Mouse (Mus musculus) embryonic facial prominence, embryonic 15.5 days (tissue): ENCODE data around the gene Magi1. TPM values are rescaled to one million over a fixed set of nuclear protein-coding genes. Genes with fewer than 3 reads are reported as not detected.

Experiments used
- ATAC-seq: fragments of 200-750 bp; cut with Nextera tagmentation; 2 replicates; pipeline ENCODE4 v1.8.0; 2017; ENCODE audit warnings: low read depth, moderate TSS enrichment; ENCODE audit not compliant: insufficient number of reproducible peaks, low FRiP score, low TSS enrichment
- H3K27ac ChIP-seq: fragments of 300-500 bp; sonication (generic); replicated peaks from 2 replicates; pipeline ENCODE4 v1.5.1; 2015; ENCODE audit warnings: mild to moderate bottlenecking, inconsistent platforms
- H3K27me3 ChIP-seq: fragments of 300-500 bp; sonication (generic); 2 replicates; pipeline ENCODE4 v1.6.1; 2015; ENCODE audit warnings: inconsistent platforms
- H3K36me3 ChIP-seq: fragments of 300-500 bp; sonication (generic); 2 replicates; pipeline ENCODE4 v1.6.1; 2015; ENCODE audit warnings: mild to moderate bottlenecking, inconsistent platforms
- H3K4me1 ChIP-seq: fragments of 300-500 bp; sonication (generic); 2 replicates; pipeline ENCODE4 v1.6.1; 2015; ENCODE audit warnings: inconsistent platforms
- H3K4me2 ChIP-seq: fragments of 300-500 bp; sonication (generic); replicated peaks from 2 replicates; pipeline ENCODE4 v1.6.1; 2015; ENCODE audit warnings: mild to moderate bottlenecking, inconsistent platforms
- H3K4me3 ChIP-seq: fragments of 300-500 bp; sonication (generic); replicated peaks from 2 replicates; pipeline ENCODE4 v1.5.1; 2015; ENCODE audit warnings: mild to moderate bottlenecking, inconsistent platforms
- H3K9ac ChIP-seq: fragments of 300-500 bp; sonication (generic); 2 replicates; pipeline ENCODE4 v1.6.1; 2015; ENCODE audit warnings: inconsistent platforms
- H3K9me3 ChIP-seq: fragments of 300-500 bp; sonication (generic); replicated peaks from 2 replicates; pipeline ENCODE4 v1.6.1; 2016; ENCODE audit warnings: inconsistent platforms
- WGBS: fragments of 180-500 bp; shearing (Covaris S2); methylation state at CpG from one replicate; pipeline ENCODE4 v1.1.7; 2015; 5-methylcytosine and 5-hydroxymethylcytosine counted together
- polyA plus RNA-seq: library from polyadenylated mRNA; unstranded; fragments of >200 nt; fragmentation: Nextera tagmentation; extraction: Ambion mirVana; gene quantifications from 2 replicates; pipeline ENCODE4 v1.2.1, GENCODE M21; 2015

The Magi1 gene
- polyA plus RNA-seq, 1 experiment from 2014 or later: 8.3 TPM

DNA sequence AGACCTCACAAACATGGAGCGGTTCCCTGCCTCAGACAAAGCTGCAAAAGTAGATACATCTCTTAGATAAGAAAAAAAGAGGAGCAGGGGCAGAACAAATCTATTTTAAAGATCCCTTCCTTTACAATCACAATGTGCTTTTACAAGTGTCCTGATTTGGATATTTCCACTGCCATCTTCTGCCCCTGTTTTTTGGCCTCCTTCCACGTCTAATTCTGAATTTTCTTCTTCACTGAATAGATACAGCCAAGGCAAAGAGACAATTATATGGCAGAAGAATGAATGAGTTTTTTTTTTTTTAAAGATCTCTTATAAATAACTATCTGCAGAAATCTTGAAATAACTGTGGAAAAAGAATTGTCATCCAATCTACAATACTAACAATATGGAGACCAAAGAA lies 409.3 kb downstream of the Magi1 start:
- no peak overlapping the region for H3K4me2 ChIP-seq
- no peaks in the 10 kb centered on the region for H3K27me3 ChIP-seq
- H3K4me1 ChIP-seq: 0 out of 2 replicates have a peak, but pooled peaks cover 3% of the 10 kb centered on the region
- H3K9me3 ChIP-seq: no peaks in the 10 kb centered on the region
- ATAC-seq: no peak
- no peak overlapping the region for H3K9ac ChIP-seq
- H3K4me3 ChIP-seq: no peak overlapping the region
- 83% methylated on average over 2 of the region's 2 CpGs for WGBS
- no peaks in the 10 kb centered on the region for H3K36me3 ChIP-seq
- no peak overlapping the region for H3K27ac ChIP-seq

DNA sequence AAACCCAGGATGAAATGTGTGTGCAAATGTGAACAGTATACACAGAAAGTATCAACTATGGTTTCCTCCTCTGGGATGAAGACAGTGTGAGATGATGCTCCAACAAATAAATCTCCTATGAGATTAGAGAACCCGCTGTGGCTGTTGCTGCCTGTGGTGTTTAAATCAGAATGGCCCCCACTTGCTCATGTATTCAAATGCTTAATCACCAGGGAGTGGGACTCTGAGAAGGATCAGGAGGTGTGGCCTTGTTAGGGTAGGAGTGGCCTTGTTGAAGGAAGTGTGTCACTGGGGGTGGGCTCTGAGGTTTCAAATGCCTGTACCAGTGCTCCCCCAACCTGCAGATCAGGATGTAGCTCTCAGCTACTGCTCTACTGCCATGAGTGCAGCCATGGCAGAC lies 410.2 kb downstream of the Magi1 start:
- H3K27me3 ChIP-seq: no peaks in the 10 kb centered on the region
- H3K9ac ChIP-seq: no peak overlapping the region
- H3K4me2 ChIP-seq: no peak overlapping the region
- no peaks in the 10 kb centered on the region for H3K9me3 ChIP-seq
- no peak overlapping the region for H3K27ac ChIP-seq
- H3K36me3 ChIP-seq: no peaks in the 10 kb centered on the region
- no peak overlapping the region for H3K4me3 ChIP-seq
- 50% methylated on average over 1 of the region's 1 CpGs for WGBS
- ATAC-seq: no peak
- 0 out of 2 replicates have a peak, but pooled peaks cover 3% of the 10 kb centered on the region for H3K4me1 ChIP-seq

DNA sequence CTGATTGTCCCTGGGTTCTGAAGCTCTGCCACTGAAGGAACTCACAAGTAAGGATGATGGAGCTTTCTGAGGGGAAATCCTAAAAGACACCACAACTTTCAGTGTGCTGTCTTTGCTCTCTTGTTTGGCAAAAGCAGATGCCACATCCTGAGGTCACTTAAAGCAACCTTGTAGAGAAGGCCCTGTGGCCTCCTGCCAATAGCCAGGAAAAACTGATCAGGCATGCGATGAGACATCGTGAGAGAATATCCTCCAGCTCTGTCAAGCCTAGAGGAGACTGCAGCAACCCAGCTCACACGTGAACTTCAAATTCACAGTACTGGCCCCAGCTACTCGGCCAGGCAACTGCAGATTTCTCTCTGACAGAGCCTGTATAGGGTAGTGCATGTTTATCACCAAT lies 412.2 kb downstream of the Magi1 start:
- ATAC-seq: no peak
- Histone ChIP-seq H3K4me1 (0 out of 2 replicates have a peak, but pooled peaks cover 3% of the 10 kb centered on the region), H3K27ac (no peak overlapping the region), H3K36me3 (no peaks in the 10 kb centered on the region), H3K27me3 (no peaks in the 10 kb centered on the region), H3K4me3 (no peak overlapping the region), H3K4me2 (no peak overlapping the region), H3K9ac (no peak overlapping the region), H3K9me3 (no peaks in the 10 kb centered on the region)
- WGBS: 59% methylated on average over 4 of the region's 4 CpGs

DNA sequence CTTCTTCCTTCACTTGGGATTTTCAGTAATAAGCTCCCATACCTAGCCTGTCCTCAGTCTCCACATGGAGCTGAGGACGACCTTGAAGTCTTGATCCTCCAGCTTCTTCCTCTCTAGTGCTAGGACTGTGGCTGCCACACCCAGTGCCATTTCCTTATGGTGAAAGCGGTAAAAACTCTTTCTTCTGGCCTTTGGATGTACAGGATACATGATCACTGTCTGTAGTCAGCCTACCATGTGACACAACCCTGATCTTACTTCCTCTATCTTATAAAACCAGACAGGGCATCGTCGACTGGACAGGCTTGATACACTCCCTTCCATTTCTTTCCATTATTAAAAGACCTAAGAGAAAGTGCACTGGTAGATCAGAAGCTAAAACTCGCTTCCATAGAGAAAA lies 413.7 kb downstream of the Magi1 start:
- 0 out of 2 replicates have a peak, but pooled peaks cover 3% of the 10 kb centered on the region for H3K4me1 ChIP-seq
- H3K4me2 ChIP-seq: no peak overlapping the region
- no peak for ATAC-seq
- H3K4me3 ChIP-seq: no peak overlapping the region
- no peaks in the 10 kb centered on the region for H3K36me3 ChIP-seq
- H3K27me3 ChIP-seq: no peaks in the 10 kb centered on the region
- H3K27ac ChIP-seq: no peak overlapping the region
- WGBS: 66% methylated on average over 5 of the region's 5 CpGs
- no peak overlapping the region for H3K9ac ChIP-seq
- no peaks in the 10 kb centered on the region for H3K9me3 ChIP-seq

DNA sequence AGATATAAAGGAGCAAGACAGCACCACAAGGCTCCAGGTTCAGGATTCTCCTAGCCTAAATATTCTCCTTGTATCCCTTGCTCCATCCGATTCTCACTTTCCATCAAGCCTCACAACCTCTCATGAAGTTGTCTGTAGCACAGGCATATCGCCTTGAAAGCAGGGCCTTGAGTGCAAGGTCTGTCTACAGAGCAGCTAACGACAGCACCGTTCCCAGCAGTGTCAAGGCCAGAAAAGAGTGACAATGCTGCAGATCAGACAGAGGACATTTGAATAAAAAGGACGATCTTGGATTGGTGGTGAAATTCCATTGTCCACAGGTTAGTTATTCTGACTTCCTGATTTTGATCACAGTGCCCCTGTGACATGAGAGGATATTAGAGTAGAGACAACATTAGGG lies 421.5 kb downstream of the Magi1 start:
- Histone ChIP-seq H3K9ac (no peak overlapping the region), H3K4me3 (no peak overlapping the region), H3K27ac (no peak overlapping the region), H3K27me3 (no peaks in the 10 kb centered on the region), H3K36me3 (no peaks in the 10 kb centered on the region), H3K9me3 (no peaks in the 10 kb centered on the region), H3K4me1 (0 out of 2 replicates have a peak, but pooled peaks cover 2% of the 10 kb centered on the region), H3K4me2 (no peak overlapping the region)
- ATAC-seq: no peak
- 90% methylated on average over 5 of the region's 5 CpGs for WGBS

DNA sequence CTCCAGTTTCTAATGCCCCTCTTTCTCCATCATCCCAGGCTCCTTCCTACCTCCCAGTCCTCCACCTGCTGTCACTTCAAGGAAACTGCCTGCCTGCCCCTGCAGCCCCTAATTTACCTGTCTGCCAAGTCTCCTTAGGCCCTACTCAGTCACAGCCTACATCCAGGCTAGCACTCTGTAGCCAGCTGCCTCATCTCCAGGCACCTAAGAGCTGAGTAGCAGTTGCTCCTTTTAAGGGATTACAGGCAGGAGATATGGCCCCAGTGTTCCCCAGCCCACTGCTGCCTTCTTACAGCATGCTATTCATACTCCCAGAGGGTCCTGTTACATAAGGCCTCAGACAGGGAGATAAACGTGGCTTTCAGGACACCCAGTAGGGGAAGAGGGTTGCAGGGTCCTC lies 426.9 kb downstream of the Magi1 start:
- Histone ChIP-seq H3K9me3 (no peaks in the 10 kb centered on the region), H3K4me2 (no peak overlapping the region), H3K27me3 (no peaks in the 10 kb centered on the region), H3K4me1 (peaks cover 12% of the 10 kb centered on the region), H3K4me3 (no peak overlapping the region), H3K9ac (no peak overlapping the region), H3K27ac (no peak overlapping the region), H3K36me3 (no peaks in the 10 kb centered on the region)
- ATAC-seq: no peak
- WGBS: 31% methylated on average over 1 of the region's 1 CpGs

DNA sequence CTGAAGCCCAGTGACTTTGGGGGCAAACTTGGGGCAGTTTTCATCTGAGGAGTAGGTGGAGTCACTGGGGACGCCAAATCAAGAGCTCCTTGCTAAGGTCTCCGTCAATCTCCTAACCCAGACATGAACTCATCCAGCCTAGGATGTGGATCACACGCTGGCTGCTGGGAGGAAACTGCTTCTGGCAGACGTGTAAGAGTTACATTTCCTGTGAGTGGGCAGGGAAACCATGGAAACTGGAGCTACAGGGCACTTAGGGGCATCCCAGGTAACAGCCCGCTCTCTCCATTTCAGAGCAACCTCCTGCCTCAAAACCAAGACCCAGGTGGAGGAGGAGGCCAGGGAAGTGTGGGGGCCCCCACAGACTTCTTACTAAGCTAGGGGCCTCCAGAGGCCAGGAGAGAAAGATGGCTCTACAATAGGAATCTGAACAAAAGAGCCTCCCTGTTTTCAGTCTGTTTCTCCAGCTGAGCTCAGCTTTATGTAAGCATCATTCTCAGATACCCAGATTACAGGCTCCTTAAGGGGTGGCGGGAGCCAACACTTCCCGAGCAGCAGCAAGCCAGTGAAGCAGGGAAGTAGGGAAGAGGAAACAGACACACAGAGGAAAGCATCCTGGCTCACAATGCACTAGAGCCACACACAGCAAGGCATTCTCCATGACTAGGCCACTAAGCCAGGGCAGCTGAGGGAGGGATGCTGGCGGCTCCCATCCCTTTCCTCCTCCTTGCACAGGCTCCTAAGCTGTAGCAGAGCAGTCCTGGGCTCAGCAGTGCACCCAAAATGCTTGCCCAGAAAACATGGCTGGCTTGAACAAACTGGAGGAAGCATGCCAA lies 427.7 kb downstream of the Magi1 start:
- H3K27me3 ChIP-seq: no peaks in the 10 kb centered on the region
- 47% methylated on average over 8 of the region's 8 CpGs for WGBS
- no peak overlapping the region for H3K4me2 ChIP-seq
- peaks cover 12% of the 10 kb centered on the region for H3K4me1 ChIP-seq
- H3K9ac ChIP-seq: no peak overlapping the region
- no peak overlapping the region for H3K4me3 ChIP-seq
- no peaks in the 10 kb centered on the region for H3K9me3 ChIP-seq
- no peak for ATAC-seq
- no peaks in the 10 kb centered on the region for H3K36me3 ChIP-seq
- H3K27ac ChIP-seq: no peak overlapping the region

DNA sequence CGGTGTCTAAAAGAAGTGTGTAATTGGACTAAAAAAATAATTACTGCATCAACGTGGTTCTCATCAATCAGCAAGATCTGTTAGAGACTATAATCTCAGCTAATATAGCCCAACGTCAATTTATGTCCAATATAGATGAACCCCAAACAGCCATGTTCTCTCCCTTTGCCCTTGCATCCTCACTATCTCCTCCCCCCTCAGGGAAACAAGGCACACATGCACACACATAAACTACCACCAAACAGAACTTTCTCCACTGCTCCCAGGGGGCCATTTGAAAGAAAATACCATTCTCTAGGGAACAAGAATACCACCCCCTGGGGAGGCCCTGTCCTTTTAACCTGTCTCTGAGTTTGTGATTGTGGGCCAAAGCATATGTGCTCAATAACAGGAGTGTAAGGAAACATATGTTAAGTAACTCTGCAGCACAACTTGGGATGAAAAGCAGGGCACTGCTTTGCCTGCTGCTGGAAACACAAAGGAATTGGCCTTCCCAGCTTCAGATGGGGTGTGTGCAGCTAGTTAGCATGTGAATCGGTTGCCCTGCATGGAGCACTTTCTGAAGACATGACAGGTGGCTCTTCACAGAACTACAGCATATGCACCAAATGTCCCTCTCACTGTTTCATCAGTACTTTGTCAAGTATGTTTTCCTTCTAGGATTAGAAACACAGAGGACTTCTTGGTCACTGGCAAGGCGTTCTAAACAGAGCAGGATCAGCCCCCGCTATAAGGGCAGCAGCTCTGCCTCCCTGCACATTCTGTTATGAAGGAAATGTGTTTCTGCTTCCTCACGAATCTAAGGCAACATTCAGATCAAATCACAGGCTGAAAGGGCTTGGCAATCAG lies 434.6 kb downstream of the Magi1 start:
- H3K4me1 ChIP-seq: peaks cover 21% of the 10 kb centered on the region
- H3K9me3 ChIP-seq: no peaks in the 10 kb centered on the region
- H3K4me2 ChIP-seq: no peak overlapping the region
- H3K27me3 ChIP-seq: no peaks in the 10 kb centered on the region
- peak; percentile 51; the same call in 1 of the 2 replicates for ATAC-seq
- no peaks in the 10 kb centered on the region for H3K36me3 ChIP-seq
- H3K9ac ChIP-seq: no peak overlapping the region
- no peak overlapping the region for H3K27ac ChIP-seq
- WGBS: 40% methylated on average over 7 of the region's 7 CpGs
- no peak overlapping the region for H3K4me3 ChIP-seq

DNA sequence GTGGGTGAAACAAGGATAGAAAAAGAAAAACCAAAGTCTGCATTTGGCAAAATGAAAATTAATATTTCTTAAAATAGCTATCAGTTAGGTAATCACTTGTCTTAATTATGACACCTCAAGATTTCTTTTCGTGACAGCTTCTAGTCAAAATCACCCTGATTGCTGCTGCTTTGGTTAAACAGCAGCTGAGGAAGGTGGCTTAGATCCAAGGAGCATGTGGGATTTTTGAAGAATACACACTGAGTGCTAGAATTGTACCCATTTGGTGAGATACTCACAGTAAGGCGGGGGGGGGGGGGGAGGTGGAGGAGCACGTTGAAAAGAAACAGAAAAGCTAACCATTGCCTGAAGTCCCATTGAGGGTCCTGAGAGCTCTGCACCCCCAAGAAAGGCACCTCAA lies 438.2 kb downstream of the Magi1 start:
- ATAC-seq: no peak
- no peak overlapping the region for H3K9ac ChIP-seq
- no peak overlapping the region for H3K4me2 ChIP-seq
- no peaks in the 10 kb centered on the region for H3K27me3 ChIP-seq
- no peak overlapping the region for H3K27ac ChIP-seq
- H3K36me3 ChIP-seq: no peaks in the 10 kb centered on the region
- WGBS: 73% methylated on average over 3 of the region's 3 CpGs
- H3K9me3 ChIP-seq: no peaks in the 10 kb centered on the region
- H3K4me1 ChIP-seq: peaks cover 23% of the 10 kb centered on the region
- H3K4me3 ChIP-seq: no peak overlapping the region

DNA sequence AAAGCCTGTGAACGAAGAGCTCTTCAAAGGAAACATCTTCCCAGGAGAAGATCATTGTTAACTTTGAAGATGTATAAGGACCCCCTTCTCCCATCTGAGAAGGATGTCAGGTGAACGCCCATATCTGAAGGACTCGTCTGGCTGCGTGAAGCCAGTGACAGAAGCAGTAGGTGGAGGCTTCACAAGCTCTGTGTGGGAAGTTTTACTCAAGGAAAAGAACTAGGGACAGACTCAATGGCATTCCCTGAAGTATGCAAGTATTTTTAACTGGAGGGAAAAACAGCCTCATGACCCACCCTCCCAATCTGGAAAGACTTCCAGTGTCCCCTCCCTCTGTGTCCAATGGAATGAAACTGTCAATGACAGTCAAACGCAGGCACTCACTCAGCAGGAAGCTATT lies 438.6 kb downstream of the Magi1 start:
- no peaks in the 10 kb centered on the region for H3K27me3 ChIP-seq
- no peak overlapping the region for H3K9ac ChIP-seq
- H3K9me3 ChIP-seq: no peaks in the 10 kb centered on the region
- ATAC-seq: no peak
- 55% methylated on average over 5 of the region's 5 CpGs for WGBS
- no peak overlapping the region for H3K4me3 ChIP-seq
- H3K4me2 ChIP-seq: no peak overlapping the region
- H3K27ac ChIP-seq: no peak overlapping the region
- H3K4me1 ChIP-seq: peaks cover 23% of the 10 kb centered on the region
- no peaks in the 10 kb centered on the region for H3K36me3 ChIP-seq

DNA sequence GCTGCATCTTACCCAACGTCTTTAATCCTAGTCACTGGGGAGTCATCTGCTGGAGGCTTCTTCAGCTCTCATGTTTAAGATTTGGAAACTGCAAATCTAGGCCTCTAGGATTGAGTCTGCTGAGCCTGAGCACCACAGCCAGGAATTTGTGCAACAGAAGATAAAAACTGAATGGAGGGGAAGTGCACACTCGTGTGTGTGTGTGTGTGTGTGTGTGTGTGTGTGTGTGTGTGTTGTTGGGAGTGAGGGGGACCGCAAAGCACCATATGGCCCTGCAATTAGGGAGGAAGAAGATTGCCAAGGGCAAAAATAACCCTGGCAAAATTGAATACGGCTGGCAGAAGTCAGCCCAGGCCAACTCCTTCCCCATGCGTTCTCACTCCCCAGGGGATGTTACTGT lies 439.1 kb downstream of the Magi1 start:
- H3K4me1 ChIP-seq: peaks cover 22% of the 10 kb centered on the region
- H3K9me3 ChIP-seq: no peaks in the 10 kb centered on the region
- H3K9ac ChIP-seq: no peak overlapping the region
- no peak overlapping the region for H3K4me3 ChIP-seq
- peak; percentile 70; the same call in 1 of the 2 replicates for ATAC-seq
- H3K27ac ChIP-seq: no peak overlapping the region
- H3K27me3 ChIP-seq: no peaks in the 10 kb centered on the region
- WGBS: 29% methylated on average over 5 of the region's 5 CpGs
- H3K36me3 ChIP-seq: no peaks in the 10 kb centered on the region
- no peak overlapping the region for H3K4me2 ChIP-seq
